Mouse (Mus musculus) gonadal fat pad, adult 2 months (tissue): ENCODE measurements at regions not wholly inside any gene's neighbourhood (a gene's known extent, or its start where the extent isn't known, plus 50 kb on each side); places are given as distances from the start of the nearest gene placed in this dataset.

Source experiments
- DNase-seq: peaks from one replicate; pipeline ENCODE4 v3.0.0-alpha.2; 2012; ENCODE audit warnings: low read depth

DNA sequence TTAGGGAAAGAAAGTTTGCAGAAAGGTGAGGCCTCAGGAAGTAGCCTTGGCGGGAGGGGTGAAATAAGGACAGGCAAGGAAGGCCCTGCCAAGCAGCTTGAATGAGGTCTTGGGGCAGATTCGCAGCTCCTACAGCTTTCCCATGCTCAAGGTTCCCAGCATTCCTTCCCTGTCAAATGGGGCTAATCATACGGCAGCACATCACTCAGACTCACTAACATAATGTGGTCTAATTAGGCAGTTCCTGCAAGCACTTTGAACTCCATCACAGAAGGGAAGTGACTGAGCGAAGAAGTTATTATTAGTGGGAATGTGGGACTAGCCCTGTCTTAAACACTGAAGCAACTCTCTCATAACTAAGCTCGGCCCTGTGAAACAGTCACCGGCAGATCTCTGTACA lies 87.1 kb upstream of the Gm10260 start:
- no peak for DNase-seq

DNA sequence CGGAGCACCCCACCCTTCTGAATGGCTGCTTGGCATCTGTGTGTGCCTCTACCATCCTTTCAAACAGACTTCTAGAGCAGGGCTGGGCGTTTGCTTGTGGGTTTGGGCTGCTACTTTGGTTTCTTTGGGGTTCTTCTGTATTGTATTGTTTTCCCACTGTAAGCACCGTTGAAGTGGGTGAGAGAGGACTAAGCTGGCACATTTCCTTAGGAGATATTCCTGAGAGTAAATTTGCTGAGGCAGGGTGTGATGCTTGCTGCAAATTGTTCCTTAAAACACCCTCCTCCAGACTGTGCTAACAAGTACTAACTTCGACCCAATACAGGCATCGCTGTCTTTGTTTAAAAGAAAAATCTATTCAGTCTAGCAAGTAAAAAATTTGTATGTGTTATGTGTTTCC lies 84.7 kb upstream of the Gm10260 start:
- DNase-seq, result no peak

DNA sequence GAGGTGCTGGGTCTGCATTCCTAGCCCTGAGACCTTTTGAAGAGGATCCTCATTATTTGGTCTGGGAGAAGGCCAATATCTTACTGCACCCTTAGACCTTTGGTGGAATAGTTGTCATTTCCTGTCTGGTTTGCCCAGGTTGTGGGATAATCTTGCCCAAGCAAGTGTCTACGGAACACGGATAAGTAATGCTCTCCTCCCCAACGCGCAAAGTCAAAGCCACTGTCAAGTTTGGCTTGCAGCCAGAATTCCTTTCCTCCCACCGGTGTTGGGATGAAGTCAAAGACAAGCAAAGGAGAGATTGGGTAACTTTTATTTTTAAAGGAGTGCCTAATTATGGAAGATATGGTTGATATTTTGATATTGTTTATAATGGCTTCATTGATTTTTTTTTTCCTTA lies 82.4 kb upstream of the Gm10260 start:
- peak; percentile 71 for DNase-seq

DNA sequence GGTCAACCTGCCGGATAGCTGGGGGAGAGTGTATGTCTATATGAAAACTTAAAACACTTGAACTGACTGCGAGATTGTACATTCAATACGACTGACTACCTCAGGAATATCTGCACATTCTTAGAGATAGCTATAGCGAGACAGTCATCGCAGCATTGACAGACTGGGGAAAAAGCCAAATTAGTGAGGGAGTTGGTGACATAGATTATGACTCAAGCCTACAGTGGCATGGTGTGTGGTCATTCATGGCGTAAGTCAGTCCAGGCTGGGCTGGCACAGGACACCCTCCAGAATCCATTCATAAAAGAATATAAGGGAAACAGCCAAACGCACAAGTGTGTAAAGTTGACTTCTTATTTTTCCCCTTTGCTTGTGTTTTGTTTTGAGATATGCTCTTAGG lies 81.1 kb upstream of the Gm10260 start:
- no peak for DNase-seq

DNA sequence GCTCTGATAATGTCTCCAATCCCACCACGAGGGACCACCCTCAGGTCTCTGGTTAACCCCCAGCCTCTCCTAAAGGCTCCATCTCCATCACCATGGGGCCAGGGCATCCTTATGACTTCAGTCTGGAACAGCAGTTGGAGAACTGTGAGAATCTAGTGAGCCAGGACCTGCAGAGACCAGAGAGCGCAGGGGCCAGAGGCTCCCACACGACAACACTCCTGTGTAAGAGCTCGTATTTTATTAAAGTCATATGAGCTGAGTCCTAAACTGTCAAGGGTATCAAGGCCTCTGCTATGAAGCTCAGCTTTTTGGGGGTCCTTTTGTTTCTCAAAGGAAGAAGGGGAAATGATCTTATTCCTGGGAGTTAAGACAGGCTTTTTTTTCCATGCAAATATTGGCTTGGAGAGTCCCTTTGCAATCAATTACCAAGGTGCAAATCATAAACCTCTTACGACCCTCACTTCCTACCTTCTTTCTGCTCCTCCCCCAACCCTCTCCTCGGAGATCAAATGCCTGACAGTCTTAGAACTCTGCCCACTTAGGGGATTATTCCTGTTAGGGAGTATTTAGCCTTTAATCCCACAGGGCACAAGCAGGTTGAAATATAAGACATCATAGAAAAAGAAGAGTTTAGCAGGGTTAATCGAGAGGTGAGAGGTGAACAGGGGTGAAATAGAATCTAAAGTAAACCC lies 79.3 kb upstream of the Gm10260 start:
- DNase-seq, result no peak

DNA sequence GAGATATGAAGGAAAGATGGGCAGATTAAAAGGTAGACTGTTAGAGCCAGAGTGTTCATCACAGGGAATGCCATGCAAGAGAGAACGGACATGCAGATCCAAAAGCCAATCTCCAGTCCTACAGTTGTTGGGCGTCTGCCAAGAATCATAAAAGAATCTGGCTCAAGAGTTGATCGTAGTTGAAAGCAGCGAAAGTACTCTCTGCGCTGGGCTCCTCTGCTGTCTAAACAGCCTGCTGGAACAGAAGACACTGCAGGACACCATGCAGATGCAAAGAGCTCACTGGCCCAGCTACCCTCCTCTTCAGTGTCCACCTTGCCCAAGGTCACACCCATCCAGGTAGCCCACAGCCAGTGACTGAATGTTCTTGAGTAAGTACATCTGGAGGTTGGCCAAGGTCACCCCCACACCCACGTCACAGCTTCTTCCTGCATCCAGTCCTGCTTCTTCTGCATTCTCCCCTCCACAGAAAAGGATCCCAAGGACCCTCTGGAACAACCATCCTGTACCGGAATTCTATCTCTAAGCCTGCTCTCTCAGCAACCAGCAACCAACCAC lies 77.1 kb upstream of the Gm10260 start:
- DNase-seq, result no peak

DNA sequence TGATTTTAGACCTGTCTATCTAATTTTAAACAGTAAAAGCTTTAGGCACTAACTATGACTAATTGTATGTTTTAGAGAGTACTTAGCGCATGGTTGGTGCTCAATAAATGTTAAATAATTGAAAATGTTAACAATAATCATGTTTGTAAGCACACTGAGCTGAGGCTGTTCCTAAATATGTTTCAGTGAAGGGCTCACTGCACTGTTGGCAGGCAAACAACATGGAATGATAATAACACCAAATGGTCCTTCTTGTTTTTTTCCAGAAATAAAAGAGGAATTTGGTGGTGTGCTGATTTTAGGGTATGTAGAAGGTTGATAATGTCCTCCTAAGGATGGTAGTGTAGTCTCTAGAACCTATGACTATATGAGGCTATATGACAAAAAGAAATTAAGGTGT lies 72.0 kb upstream of the Gm10260 start:
- DNase-seq, result no peak

DNA sequence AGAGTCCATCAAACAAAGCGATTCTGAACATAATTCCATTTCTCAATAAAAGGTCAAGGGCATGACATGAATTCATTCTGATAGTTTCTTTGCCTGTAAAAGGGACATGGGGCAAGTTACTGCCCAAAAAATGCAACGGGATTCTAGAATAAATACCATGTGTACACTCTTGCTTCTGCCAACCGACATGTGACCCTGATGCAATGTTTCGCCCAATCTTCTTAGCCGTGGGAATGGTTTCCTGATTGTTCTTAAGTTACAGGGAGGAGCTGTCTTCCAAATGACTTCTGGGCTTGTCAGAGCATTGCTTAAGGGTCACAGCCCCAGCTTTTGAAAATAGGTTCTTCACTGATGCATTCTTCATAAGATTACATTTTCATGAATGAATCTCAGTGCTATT lies 71.4 kb upstream of the Gm10260 start:
- no peak for DNase-seq

DNA sequence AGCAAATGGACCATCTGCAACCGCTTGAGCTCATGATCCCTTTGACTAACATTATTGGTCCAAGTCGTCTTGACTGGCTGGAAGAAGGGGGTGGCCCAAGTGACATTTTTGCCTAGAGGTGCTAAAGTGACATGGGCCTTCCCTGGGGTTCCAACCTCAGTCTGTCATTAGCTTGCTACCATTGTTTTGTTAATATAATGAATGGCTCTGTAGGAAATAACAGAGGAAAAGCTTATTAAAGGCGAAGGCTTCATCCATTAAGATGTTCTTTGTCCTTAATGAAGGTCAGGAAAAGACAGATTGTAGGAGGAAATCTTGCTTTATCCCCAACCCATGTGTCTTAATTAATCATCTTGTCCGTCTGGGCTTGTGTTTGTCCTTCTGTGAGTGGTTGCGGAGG lies 69.1 kb upstream of the Gm10260 start:
- DNase-seq, result no peak

DNA sequence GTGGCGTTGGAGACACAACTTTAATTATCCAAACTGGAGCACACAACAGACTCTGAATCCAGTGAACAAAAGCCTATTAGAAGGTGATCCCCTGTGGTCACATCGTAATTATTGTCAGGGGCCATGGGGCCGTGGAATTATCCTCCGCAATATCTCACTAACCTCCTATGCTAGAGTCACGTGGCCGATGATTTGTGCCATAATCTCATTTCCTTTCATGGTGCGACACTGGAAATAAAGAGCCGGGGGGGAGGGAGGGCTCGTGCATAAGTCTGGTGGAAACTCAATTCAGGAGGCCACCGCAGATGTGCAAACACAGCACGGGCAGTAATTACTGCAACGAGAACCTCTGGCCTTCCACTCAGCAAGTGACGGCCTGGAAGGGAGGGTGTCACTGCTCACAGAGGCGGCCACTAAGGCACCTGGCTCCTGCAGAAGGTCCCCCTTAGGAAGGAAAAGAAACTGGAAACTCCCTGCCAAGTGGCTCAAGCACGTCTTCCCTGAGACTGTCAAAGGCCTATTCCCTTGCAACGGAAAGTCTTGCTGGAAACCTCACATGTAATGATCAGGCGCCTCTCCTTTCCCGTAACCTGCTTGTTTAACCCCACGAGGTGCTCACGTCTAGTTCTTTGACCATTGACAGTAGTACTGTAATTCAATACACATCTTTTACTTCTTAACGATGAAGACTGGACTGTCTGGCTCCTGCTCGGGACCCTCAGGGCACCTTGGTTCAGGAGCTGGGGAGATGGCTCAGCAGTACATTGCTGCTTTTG lies 65.6 kb upstream of the Gm10260 start:
- no peak for DNase-seq

DNA sequence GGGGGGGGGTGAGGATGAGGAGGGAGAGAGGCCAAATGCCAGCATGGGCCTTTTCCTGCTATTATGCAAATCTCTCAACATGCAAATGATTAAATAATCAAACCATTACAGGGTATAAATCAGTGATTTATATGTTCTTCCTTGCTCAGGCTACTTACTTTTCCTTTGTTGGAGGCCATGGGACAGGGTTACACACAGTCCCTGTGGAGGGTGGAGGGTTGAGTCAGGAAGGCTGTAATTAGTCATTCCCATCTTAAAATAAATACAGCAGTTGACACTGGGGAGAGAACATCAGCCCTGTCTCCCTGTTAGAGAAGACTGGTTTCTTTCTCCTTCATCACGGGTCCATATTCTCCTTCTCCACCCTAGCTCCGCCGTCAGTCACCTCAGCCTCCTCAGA lies 64.9 kb upstream of the Gm10260 start:
- DNase-seq, result no peak

DNA sequence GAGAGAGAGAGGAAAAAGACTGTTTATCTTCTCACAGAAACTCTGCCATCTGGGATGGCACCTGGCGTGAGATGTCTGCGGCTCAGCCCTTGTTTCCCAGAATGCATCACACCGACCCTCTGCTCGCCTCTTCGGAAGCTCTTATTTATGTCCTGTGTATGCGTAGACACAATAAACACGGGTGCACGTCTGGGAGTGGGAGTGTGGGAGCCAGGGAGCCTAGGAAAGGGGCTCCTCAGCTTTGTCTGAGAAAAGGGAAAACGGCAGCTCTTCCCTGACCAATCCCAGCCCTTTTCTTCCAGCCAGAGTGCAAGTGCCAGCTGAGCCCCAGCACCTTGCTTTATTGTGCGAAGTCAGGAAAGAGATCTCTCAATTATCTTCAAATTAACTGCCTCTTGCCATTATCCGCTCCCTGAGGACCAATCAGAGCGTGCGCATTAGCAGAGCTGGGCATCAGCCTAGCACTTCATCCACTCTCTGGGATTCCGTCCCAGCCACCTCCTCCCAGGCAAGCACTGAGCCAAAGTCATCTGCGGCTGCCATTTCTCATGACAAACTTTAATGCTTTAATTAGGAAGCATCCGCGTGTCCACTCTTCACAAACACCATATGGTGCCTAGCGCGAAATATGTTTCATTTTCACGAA lies 63.8 kb upstream of the Gm10260 start:
- DNase-seq, result no peak

DNA sequence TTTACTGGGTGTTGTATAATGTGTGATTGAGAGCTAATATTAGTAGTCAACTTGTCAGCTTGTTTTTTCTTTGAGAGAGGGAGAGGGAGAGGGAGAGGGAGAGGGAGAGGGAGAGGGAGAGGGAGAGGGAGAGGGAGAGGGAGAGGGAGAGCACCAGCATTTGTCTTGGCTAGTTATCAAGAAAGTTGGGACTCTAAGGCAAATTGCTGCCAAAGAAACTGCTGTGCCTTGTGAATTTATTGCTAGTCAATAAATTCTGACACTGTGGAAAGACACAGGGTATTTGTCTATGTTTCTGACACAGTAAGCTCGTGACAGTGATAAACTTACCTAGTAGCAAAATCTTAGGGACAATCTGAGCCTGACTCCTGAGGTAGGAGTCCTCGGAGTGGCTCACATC lies 61.2 kb upstream of the Gm10260 start:
- no peak for DNase-seq

DNA sequence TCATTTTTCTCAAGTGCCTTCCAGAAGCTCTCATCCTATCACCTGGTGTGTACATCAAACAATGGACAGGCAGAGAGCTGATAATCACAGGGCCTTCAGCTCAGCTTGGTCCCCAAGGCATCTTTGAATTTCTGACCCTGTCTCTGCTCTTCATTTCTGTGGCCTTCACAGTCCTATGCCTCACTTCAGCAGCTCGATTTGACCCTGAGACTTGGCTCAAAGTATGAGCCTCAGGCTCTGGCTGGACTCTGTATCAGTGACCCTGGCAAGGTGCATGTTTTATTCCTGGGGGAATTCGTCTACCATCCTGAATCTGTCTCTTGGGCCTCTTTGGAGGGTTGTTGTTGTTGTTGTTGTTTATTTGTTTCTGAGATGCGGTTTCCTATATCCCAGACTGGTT lies 60.6 kb upstream of the Gm10260 start:
- no peak for DNase-seq

DNA sequence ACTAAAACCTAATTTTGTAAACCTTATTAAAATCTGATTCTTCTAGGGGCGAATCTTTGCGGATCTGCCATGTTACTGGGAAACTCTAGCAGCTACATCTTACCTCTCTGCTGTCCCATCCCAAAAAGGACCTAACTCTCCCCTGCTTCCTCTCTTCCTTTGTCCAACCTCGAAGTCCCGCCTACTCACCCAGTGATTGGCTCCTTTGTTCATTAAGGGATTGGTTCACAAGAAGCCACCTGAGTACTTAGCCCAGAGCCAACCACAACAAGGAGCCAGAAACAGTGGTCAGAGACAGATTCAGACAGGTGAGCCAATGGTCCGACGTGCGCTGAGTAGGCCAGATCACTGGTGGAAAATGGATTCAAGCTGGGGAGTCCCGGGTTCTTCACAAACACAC lies 60.0 kb upstream of the Gm10260 start:
- no peak for DNase-seq

DNA sequence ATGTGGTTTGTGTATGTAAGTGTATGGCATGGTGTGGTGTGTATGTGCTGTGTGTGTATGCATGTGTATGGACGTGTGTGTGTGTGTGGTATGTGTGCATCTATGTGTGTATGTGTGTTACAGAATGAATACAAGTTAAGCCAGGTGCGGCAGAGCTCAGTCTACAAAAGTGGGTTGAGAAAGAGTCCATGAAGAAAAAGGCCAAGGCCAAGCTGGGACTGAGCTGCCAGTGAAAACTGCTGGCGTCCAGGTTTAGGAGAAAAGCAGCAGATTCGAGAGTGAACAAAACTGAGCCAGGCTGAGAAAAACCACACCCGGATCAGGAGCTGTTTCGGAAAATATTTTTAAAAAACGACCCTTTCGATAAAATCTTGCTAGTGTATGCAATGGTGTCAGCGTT lies 58.6 kb upstream of the Gm10260 start:
- no peak for DNase-seq

DNA sequence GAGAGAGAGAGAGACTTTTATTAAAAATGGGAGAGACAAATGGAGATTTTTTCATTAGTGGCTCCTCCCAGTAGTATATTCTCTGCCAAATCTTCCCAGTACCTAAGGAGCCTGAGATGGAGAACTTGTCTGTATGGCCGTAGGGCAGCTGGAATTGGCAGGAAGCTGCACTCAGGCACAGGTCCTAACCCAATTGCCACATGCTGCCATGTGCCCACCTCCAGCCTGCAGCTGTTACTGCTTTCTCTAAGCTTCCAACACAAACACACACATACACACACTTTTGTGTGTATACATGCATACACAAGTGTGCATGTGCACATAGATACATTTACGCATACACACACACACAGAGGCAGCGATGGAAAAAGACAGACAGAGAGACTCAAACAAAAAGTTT lies 56.5 kb upstream of the Gm10260 start:
- peak; percentile 66 for DNase-seq
